Mouse (Mus musculus) left cerebral cortex, postnatal 4 days (tissue): ENCODE data around the gene Mdfic. TPM values are rescaled to one million over a fixed set of nuclear protein-coding genes. Genes with fewer than 3 reads are reported as not detected.

Source experiments
- DNase-seq: peaks from one replicate; pipeline ENCODE4 v3.0.0-alpha.2; 2022
- intact Hi-C: fragments of 180-260 bp; cut with DNase I; formaldehyde crosslinking; loops from one replicate; pipeline ENCODE4 v1.15.1; 2025
- total RNA-seq, 2 experiments: library from RNA; stranded (reverse); gene quantifications; 2 replicates each; pipeline ENCODE4 v1.2.3; 2021

Gene Mdfic
- total RNA-seq, 2 experiments from 2014 or later, result 4.8 to 4.9 TPM

GRCm38 (mm10) chr6:15789523-15790500 is 69.4 kb downstream of the Mdfic start:
- intact Hi-C loops, result no loop called here

DNA sequence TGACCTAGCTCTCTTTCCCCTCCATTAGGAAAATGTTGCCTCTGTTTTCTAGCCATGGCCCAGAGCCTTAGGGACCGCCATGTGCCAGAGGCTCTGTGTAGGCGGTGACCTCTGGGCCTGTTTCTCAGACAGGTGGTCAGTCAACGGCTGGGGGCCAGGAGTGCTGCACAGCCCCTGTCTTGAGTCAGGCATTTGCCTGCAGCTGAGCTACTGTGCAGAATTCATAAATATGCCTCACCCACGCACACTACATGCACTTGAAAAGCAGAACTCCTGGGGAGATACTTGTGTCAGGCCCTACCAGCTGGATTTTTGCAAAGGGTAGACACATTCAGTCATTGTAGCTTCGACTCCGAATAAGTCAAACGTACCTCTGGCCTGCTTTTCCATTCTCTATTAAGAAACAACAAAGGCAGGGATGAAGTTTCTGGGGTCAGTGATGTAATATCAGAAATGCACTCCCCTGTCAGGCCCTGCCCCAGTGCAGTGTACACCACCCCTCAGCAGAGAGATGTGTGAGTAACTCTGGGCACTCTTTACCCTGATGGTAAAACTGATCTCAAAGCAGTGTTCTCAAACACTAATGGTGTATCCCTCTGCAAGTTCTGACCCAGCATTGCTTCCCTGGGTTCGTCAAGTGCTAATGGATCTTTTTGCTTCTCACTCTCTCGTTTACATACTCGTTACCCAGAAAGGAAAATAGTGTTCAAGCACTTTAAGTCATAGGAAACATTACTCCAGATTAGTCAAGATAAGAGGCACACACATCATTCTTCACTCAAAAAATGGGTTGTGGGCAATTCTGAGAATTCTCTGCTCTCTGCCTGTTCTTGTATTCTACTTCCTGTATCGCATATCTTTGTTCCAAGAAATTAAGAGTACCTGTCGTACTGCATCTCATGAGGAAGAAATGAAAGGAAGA is 72.5 kb downstream of the Mdfic start:
- intact Hi-C loops, result no loop called here
- DNase-seq, result no peak

More at GRCm38 (mm10) chr6:15789523-15790500, 69.4 kb downstream of the Mdfic start:
- peak; percentile 83 for DNase-seq

DNA sequence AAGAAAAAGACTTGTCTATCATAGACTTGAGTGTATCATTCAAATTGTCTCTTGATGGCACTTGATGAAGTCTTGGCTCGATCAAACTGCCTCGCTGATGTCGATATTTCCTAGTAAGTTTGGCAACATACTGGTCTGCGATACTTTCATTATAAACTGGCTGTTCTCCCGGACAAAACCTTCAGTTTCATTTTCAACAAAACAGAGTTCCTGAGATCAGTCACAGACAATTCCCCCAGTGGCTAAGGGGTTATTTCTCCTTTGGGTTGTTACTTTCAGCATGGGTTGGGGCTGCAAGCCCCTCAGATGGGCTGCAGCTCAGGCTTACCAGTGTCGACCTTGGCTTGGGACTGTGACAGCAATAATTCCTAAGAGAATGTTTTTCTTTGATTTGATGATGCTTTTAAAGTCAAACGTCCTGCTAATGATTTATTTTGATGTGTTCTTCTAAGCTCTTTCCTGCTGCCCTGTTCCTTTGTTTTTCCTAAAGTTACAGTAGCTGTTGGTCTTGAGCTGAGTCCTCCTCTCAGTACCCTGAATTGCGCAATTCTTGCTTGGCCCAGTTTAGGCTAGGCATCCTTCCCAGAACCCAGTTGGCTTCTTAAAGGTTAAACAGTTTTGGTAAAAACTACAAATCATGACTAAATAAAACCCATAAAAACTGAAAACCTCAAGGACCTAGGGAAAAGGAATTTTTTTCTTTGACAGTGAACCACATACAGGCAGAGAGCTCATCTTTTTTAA is 73.3 kb downstream of the Mdfic start:
- intact Hi-C loops, result no loop called here
- no peak for DNase-seq

DNA sequence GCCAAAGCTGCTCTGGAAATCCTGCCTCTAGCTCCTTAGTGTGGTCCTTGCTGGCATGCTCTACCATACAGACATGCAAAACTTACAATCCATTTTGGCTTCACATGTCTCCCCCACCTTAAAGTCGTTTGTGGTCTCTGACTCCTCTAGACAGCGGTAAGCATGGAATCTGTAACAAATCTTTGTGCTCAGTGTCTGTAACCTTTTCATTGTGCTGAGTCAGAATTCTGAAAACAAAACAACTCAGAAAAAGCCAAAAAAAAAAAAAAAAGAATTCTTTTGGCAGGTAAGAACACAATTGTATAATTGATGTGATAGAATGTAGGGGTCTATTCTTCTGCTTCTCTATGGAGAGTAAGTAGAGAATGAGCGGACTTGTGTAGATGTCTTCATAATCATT is 74.3 kb downstream of the Mdfic start:
- DNase-seq, result no peak
- intact Hi-C loops, result no loop called here

- no peak for DNase-seq
- intact Hi-C loops, result no loop called here
These were observed 86.9 kb downstream of the Mdfic start for GRCm38 (mm10) chr6:15807382-15807781.

GRCm38 (mm10) chr6:15825236-15825635 is 104.8 kb downstream of the Mdfic start:
- DNase-seq, result no peak

DNA sequence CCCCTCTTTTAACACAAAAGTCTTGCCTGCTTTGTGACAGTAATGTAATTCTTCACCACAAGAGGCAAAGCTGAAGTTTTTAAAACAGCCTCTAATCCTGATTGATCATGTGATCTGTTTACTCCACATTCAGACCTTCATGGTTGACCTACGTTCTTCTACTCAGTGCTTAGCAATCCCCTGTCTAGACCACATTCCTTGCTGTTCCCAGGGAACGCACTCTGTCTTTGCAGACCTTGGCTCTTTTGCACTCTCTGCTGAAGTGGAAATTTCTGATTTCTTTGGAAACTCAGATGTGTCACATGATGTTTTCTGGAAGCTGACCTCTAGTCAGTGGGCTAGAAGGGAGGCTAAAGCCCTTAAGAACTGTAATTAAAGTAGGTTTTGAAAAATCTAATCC is 109.4 kb downstream of the Mdfic start:
- no peak for DNase-seq
- intact Hi-C loops, result no loop called here

More at GRCm38 (mm10) chr6:15825236-15825635, 104.8 kb downstream of the Mdfic start:
- intact Hi-C loops, result no loop called here

DNA sequence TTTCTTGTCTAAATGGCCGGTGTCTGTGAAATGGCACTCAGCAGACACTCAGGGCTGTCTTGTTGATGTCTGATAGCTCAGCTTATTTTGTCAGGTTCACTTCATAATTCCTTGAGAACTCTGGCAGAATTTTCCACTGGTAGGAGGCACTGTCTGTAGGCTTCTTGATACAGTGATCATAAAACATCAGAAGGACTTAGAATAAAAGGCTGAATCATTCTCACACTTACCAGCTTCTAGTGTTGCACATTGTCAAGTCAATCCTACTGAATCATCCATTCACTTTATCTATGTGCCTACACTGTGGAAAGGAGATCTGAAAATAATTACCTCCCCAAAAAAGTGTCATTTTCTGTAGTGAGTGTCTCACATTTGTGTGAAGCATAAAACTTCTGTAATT is 110.2 kb downstream of the Mdfic start:
- no peak for DNase-seq
- intact Hi-C loops, result no loop called here

- DNase-seq, result no peak
- intact Hi-C loops, result no loop called here
These were observed 117.2 kb downstream of the Mdfic start for GRCm38 (mm10) chr6:15837695-15838094.

GRCm38 (mm10) chr6:15839831-15840230 is 119.4 kb downstream of the Mdfic start:
- intact Hi-C loops, result no loop called here
- no peak for DNase-seq

DNA sequence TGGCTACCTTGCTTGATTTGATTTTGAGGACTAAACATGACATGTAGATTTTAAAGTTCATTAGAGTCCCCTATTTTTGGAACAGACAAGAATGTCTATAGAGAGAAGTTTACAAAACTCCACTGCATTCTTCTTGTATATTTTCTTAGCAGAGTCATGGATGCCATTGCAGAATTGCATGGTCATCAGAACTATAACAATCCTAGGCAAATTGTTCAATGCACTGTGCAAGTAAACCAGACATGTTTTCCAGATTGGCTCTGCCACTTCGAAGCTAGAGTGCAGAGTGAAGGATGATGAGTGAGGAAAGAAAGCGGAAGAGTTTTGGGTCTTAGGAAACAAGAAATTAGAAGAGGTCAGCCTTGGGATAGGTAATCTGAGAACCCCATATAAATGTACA is 120.0 kb downstream of the Mdfic start:
- intact Hi-C loops, result no loop called here
- DNase-seq, result no peak

- intact Hi-C loops, result no loop called here
- DNase-seq, result no peak
These were observed 121.2 kb downstream of the Mdfic start for GRCm38 (mm10) chr6:15841476-15842209.

- intact Hi-C loops, result no loop called here
- DNase-seq, result no peak
These were observed 122.8 kb downstream of the Mdfic start for GRCm38 (mm10) chr6:15843295-15843694.

GRCm38 (mm10) chr6:15845711-15846342 is 125.4 kb downstream of the Mdfic start:
- no peak for DNase-seq
- intact Hi-C loops, result no loop called here
